ENCODE assay signal across 8 mouse cellular contexts in the genomic region with DNA sequence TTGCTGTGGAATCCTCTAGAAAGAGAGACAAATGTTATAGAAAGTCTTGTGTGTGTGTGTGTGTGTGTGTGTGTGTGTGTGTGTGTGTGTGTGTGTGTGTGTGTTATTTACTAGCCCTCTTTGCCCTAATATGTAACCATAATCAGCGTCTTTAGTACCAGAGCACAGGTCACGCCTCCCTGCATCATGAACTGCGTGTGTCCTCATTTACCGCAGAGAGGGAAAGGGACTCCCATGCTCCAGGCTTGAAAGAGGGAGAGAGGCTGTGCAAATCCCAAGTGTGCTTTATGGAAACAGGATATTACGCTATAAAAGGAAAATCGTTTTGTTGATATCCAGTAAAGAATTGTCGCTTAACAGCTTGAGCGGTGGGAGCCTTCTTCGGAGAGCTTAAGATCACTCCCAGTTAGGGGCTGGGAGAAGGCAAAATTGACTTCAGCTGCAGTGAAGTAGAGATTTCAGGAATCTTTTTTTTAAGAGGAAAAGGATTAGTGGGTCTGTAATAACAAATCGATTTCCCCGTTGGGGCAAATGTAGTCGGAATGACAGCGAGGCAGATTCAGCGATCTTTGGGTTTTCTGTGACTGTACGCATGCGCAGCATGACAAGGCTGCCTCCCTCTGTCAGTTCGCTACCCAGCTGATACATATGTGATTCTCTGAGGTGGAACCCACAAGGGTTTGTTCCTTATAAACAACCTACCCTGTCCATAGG.
DNase-seq lines count a peak whose midpoint lies in the region; ATAC-seq lines count a peak whose summit lies in the region.

No protein-coding gene starts in this region.

- H3K36me3 ChIP-seq in heart, embryonic 16.5 days (ENCODE audit: control insufficient read depth, insufficient read depth) = no peaks in the 10 kb centered on the region
- H3K36me3 ChIP-seq in midbrain, embryonic 11.5 days (ENCODE audit: control insufficient read depth, insufficient read depth, low read length) = no peaks in the 10 kb centered on the region

- WGBS in heart, embryonic 16.5 days = 38% methylated on average over 17 of the region's 17 CpGs
- WGBS in midbrain, embryonic 11.5 days = 47% methylated on average over 17 of the region's 17 CpGs

- no peak overlapping the region for H3K27ac ChIP-seq in heart, embryonic 16.5 days (ENCODE audit: low read length)
- H3K27ac ChIP-seq in midbrain, embryonic 11.5 days (ENCODE audit: low read depth, low read length) = no peak overlapping the region

- peak overlapping the region; percentile 61 for H3K4me2 ChIP-seq in heart, embryonic 16.5 days (ENCODE audit: low read depth, low read length)
- peak overlapping the region; percentile 38 for H3K4me2 ChIP-seq in midbrain, embryonic 11.5 days

- H3K27me3 ChIP-seq in heart, embryonic 16.5 days (ENCODE audit: control insufficient read depth, insufficient read depth, low read length) = no peaks in the 10 kb centered on the region
- no peaks in the 10 kb centered on the region for H3K27me3 ChIP-seq in midbrain, embryonic 11.5 days (ENCODE audit: control insufficient read depth, insufficient read depth, low read length)

- DNase-seq in frontal cortex, postnatal 10 days (ENCODE audit: low spot score in 2 of 2) = no peak
- DNase-seq in cerebellum, adult 9-10 months = peak; percentile 25
- DNase-seq in midbrain, embryonic 11.5 days (ENCODE audit: low spot score, missing footprints) = no peak
- no peak for DNase-seq in ovary, postnatal 10 days (ENCODE audit: low spot score)
- DNase-seq in right cerebral cortex, postnatal 25 days = no peak

- no peaks in the 10 kb centered on the region; the same call in 1 of the 2 replicates for H3K9me3 ChIP-seq in heart, embryonic 16.5 days (replicated peaks; ENCODE audit: control insufficient read depth, low read length)
- no peaks in the 10 kb centered on the region for H3K9me3 ChIP-seq in midbrain, embryonic 11.5 days (ENCODE audit: control insufficient read depth, low read length)

- H3K9ac ChIP-seq in heart, embryonic 16.5 days (ENCODE audit: low read length) = peak overlapping the region; percentile 41; the same call in 1 of the 2 replicates
- no peak overlapping the region for H3K9ac ChIP-seq in midbrain, embryonic 11.5 days (ENCODE audit: low read length)

- H3K4me1 ChIP-seq in heart, embryonic 16.5 days (ENCODE audit: control insufficient read depth, insufficient read depth, low read length) = no peaks in the 10 kb centered on the region
- peaks cover 11% of the 10 kb centered on the region for H3K4me1 ChIP-seq in midbrain, embryonic 11.5 days (ENCODE audit: control insufficient read depth, insufficient read depth, low read length)

- peak; percentile 59 for ATAC-seq in frontal cortex, adult (ENCODE audit: low TSS enrichment)
- no peak for ATAC-seq in heart, embryonic 16.5 days (replicated peaks; ENCODE audit: extremely low read depth, insufficient read depth, low FRiP score)
- no peak for ATAC-seq in midbrain, embryonic 11.5 days (ENCODE audit: low FRiP score)
- no peak for ATAC-seq in activated CD4-positive, CD25-positive, alpha-beta regulatory T cell, adult 4 months

- peak overlapping the region; percentile 50 for H3K4me3 ChIP-seq in heart, embryonic 16.5 days (ENCODE audit: low read length)
- peak overlapping the region; percentile 19 for H3K4me3 ChIP-seq in midbrain, embryonic 11.5 days (ENCODE audit: low read depth, low read length)
